Mouse (Mus musculus) lung, adult 2 months (tissue): Measurements from ENCODE around the gene Mctp1. TPM values are rescaled to one million over a fixed set of nuclear protein-coding genes. Genes with fewer than 3 reads are reported as not detected.
"Not testable (repeated sequence)": the region's sequence is repeated elsewhere in the genome, so short reads cannot be mapped to it uniquely, and the experiment has no call there.

Experiments used
- DNase-seq: peaks from one replicate; pipeline ENCODE4 v3.0.0; 2022
- H3K4me1 ChIP-seq: fragments of 200-500 bp; 2 replicates; pipeline ENCODE4 v1.6.1; 2011; ENCODE audit warnings: low read length; ENCODE audit not compliant: control insufficient read depth, insufficient read depth
- H3K4me3 ChIP-seq: fragments of 200-500 bp; replicated peaks from 2 replicates; pipeline ENCODE3; 2011; ENCODE audit warnings: low read depth, mild to moderate bottlenecking, control low read depth, low read length; ENCODE audit errors: extremely low read depth
- CTCF ChIP-seq: fragments of 200-500 bp; IDR thresholded peaks from 2 replicates; pipeline ENCODE4 v1.5.1; 2011; ENCODE audit warnings: mild to moderate bottlenecking, low read length, control low read depth; ENCODE audit not compliant: insufficient read depth
- POLR2A ChIP-seq: fragments of 200-500 bp; IDR thresholded peaks from 2 replicates; pipeline ENCODE4 v1.6.1; 2011; ENCODE audit warnings: low read depth, mild to moderate bottlenecking, control low read depth, low read length, borderline replicate concordance; ENCODE audit errors: extremely low read depth
- WGBS: fragments of 180-500 bp; shearing (Covaris S2); methylation state at CpG from one replicate; pipeline ENCODE4 v1.1.7; 2018; 5-methylcytosine and 5-hydroxymethylcytosine counted together
- polyA plus RNA-seq: library from polyadenylated mRNA; depleted of rRNA; stranded (reverse); fragments of >200 nt; gene quantifications from 2 replicates; pipeline ENCODE4 v1.2.3, GENCODE M21; 2012

The Mctp1 gene
- polyA plus RNA-seq, 1 experiment: 3.0 TPM

DNA sequence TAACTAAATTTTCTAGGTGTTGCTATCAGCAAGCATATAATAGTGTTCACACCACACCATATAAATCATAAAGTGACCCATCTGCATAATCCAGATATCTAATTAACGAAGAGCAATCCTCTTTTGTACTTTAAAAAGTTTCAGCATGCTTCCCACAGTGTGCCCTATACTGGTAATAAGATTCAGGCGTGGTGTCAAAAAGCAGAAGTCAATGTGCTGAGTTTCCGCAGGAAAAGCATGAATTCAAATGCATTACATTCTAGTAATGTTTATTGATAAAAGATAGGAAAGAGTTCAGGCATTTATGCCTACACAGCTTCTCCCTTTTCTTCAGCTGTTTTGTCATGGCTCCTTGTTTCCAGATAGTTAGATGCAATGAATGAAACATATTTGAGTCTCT, 544.8 kb downstream of the Mctp1 start:
- 65% methylated on average over 3 of the region's 3 CpGs for WGBS
- Histone ChIP-seq H3K4me3 (no peak overlapping the region), H3K4me1 (no peaks in the 10 kb centered on the region)
- TF ChIP-seq POLR2A (no peak), CTCF (no peak)
- no peak for DNase-seq

DNA sequence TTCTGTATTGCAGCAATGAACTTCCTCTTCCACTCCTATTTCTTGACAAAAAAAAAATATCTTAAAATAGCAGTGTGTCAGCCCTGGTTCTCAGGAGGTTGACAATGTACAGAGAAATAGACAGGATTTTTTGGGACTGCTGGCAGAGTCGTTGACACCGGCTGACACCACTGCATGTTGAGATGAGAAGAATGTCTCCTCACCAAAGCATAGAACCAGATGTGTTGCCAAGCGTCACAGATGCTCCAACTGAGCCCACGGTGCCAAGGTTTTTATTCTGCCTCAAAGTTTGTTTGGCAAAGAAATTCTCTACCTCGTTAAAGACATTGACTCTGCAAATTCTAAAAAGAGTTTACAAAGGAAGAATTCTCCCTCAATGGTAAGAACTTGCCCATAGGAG, 548.6 kb downstream of the Mctp1 start:
- no peak overlapping the region for H3K4me3 ChIP-seq
- no peaks in the 10 kb centered on the region for H3K4me1 ChIP-seq
- DNase-seq: no peak
- TF ChIP-seq POLR2A: no peak
- no peak for TF ChIP-seq CTCF
- WGBS: 73% methylated on average over 5 of the region's 5 CpGs

DNA sequence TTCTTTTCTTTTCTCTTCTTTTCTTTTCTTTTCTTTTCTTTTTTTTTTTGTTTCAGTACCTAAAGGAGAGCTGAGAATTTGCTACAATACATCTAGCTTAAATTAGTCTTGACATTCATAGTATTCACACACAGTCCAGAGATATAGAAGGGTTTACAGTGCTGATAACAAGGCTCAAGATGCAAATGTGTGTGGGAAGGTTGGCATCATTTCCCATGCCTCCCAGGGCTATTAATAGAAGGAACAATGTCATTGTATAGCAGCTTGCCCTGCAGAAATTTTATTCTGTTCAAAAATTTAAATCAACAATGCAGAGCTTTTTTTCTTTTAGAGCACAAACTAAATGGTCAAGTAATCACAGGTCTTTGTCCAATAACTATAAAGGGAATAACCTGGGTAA, 564.9 kb downstream of the Mctp1 start:
- TF ChIP-seq CTCF (no peak), POLR2A (no peak)
- H3K4me1 ChIP-seq: no peaks in the 10 kb centered on the region
- H3K4me3 ChIP-seq: no peak overlapping the region
- DNase-seq: no peak

DNA sequence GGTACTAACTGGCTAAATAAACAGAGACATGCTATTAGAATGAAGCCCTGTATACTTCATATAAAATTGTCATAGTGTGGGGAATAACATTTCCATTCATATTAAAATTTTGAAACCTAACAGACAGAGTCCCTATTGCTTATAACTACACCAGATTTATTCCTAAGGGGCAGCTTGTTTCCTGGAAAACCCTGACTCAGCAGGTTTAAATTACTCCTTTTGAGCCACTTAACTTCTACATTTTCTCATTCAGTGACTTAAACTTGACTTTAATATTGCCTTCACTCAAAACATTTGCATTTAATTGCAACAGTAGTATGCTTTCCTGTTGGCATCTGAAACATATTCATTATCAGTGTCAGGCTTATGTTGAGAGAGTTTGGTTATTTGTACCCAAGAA, 583.3 kb downstream of the Mctp1 start:
- no peak for TF ChIP-seq POLR2A
- no peak for TF ChIP-seq CTCF
- no peak for DNase-seq
- Histone ChIP-seq H3K4me1 (no peaks in the 10 kb centered on the region), H3K4me3 (no peak overlapping the region)

DNA sequence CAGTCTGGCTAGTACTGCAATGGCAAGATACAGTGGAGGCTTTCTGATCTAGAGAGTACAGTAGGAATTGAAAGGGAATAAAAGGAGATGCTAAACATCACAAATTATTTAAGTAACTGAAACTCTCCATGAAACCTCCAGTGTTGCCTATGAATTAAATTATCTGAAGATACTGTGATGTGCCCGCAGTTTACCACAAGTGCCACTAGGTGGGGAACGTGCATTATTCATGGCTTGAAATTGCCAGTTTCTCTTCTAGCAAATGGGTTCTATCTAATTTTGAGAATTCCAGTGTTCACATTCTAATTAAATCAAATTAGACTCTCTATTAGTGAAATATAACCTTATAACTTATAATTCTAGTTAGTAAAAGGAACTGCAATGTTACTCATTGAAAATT, 585.1 kb downstream of the Mctp1 start:
- H3K4me1 ChIP-seq: no peaks in the 10 kb centered on the region
- 4% methylated on average over 2 of the region's 2 CpGs for WGBS
- no peak overlapping the region for H3K4me3 ChIP-seq
- DNase-seq: no peak
- TF ChIP-seq CTCF (peak; percentile 48), POLR2A (no peak)

DNA sequence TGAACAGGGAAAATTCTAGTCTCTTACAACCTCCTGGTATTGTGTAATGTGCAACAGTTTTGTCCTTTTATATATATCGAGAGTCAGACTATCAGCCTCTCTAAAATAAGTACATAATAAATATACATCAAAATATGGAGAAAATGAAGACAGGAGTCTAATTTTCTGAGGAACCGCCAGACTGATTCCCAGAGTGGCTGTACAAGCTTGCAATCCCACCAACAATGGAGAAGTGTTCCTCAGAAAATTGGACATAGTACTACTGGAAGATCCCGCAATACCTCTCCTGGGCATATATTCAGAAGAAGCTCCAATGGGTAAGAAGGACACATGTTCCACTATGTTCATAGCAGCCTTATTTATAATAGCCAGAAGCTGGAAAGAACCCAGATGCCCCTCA, 586.7 kb downstream of the Mctp1 start:
- DNase-seq, H3K4me1 ChIP-seq, H3K4me3 ChIP-seq: not testable (repeated sequence)
- 86% methylated on average over 3 of the region's 3 CpGs for WGBS

DNA sequence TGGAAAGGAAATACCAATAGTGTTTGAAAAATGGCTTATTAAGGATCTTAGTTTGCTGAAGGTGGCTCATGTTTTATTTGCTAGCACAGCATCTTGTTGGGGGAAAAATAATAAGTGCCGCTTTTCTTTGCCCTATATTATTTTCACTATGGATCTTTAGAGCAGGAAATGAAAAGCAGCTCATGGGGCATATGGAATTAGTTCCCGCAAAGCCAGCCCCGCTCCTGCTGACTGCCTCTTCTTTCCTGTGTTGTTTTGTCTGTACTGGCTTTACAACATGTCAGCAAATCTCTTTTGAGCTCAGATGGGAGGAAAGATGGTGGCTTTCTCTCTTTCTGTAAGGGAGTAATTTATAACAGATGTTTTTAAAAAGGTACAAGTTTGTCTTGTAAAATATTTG, 618.3 kb downstream of the Mctp1 start:
- TF ChIP-seq CTCF (no peak), POLR2A (no peak)
- Histone ChIP-seq H3K4me3 (no peak overlapping the region), H3K4me1 (no peaks in the 10 kb centered on the region)
- WGBS: 76% methylated on average over 3 of the region's 3 CpGs
- no peak for DNase-seq

DNA sequence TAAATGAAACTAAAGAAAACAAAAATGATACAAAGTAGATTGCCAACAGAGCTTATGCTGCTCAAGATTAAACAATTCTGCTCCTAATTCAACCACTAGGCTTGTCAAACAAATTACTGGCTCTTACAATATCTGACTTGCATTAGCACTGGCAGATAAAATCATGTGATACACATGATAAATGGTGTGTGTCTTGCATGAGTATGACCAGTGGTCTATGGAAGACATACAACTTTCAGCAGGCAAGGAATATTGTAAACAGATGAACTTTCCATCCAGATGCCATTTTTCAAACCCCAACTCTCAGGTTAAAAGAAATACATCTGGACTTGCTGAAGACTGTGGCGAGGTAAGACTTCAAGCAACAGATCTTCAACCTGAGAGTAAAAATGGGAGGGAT, 619.3 kb downstream of the Mctp1 start:
- TF ChIP-seq POLR2A (no peak), CTCF (no peak)
- WGBS: 77% methylated on average over 1 of the region's 1 CpGs
- Histone ChIP-seq H3K4me3 (no peak overlapping the region), H3K4me1 (no peaks in the 10 kb centered on the region)
- DNase-seq: no peak

DNA sequence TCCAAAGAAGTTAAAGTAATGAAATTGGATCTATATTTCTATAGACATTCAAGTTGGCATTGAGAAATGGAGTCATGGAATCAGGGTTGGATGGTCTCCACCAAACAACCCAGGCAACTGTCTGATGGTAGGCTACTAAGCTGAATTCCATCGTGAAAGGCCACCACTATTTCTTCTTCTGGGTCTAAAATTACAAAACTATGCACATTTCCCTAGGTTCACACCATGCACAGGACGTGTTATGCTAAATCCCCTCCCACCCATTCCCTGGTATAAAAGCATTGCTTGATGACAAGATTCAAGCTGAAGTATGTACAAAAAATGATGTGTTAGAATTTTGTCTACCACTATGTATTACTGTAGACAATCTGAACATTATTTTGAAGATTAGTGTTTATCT, 634.5 kb downstream of the Mctp1 start:
- no peak for TF ChIP-seq CTCF
- no peak for TF ChIP-seq POLR2A
- Histone ChIP-seq H3K4me1 (no peaks in the 10 kb centered on the region), H3K4me3 (no peak overlapping the region)
- WGBS: 79% methylated on average over 2 of the region's 2 CpGs
- DNase-seq: no peak

DNA sequence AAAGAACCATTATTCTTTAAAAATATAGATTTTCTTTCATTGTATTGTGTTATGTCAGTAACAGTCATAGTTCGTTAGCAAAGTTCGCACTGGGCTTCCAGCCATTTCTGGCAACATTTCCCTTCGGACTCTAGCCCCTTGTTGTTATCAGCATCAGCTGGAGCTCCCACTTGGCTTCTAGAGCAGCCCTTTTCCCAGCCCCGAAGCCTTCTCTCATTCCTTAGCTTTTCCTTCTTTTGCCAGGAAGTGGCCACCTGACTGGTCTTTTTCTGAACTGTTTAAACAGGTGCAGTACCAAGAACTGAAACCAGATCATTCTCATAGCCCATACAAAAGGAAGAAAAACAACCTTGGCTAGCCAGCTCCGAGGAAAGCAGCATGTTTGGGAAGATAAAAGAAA, 645.3 kb downstream of the Mctp1 start:
- TF ChIP-seq CTCF (no peak), POLR2A (no peak)
- DNase-seq: no peak
- 32% methylated on average over 5 of the region's 5 CpGs for WGBS
- H3K4me1 ChIP-seq: no peaks in the 10 kb centered on the region
- no peak overlapping the region for H3K4me3 ChIP-seq

DNA sequence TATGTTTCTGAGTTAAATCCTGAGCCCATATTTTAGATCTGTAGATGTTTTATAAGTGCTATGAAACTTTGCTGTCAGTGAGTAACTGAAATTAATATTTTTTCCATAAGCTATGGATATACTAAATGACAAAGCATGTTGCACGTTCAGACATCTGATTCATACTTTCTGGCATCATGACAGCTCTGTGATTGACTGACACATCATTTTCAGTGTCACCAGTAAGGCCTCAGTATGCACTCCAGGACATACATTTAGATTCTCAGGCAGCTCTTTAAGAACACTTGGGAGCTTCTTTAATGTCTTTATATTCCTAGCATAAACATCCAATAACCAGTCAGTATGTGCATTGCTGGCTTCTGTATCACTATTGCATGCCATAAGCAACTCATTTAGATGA, 659.0 kb downstream of the Mctp1 start:
- no peak overlapping the region for H3K4me3 ChIP-seq
- peaks cover 3% of the 10 kb centered on the region for H3K4me1 ChIP-seq
- TF ChIP-seq POLR2A (no peak), CTCF (no peak)
- WGBS: 36% methylated on average over 1 of the region's 1 CpGs
- no peak for DNase-seq
